Mouse (Mus musculus) myocyte (in vitro differentiated cells): Measurements from ENCODE around the gene Ccne1. TPM values are rescaled to one million over a fixed set of nuclear protein-coding genes. Genes with fewer than 3 reads are reported as not detected.

Source experiments
- H3K27me3 ChIP-seq: one replicate; pipeline ENCODE4 v1.6.1; 2011; ENCODE audit not compliant: control insufficient read depth, insufficient read depth, insufficient read length
- H3K36me3 ChIP-seq: one replicate; pipeline ENCODE4 v1.6.1; 2011; ENCODE audit not compliant: control insufficient read depth, insufficient read depth
- H3K4me2 ChIP-seq: one replicate; pipeline ENCODE4 v1.6.1; 2011; ENCODE audit warnings: low read depth, control low read depth
- H3K4me3 ChIP-seq: one replicate; pipeline ENCODE4 v1.5.1; 2011; ENCODE audit warnings: mild to moderate bottlenecking, control low read depth, moderate library complexity
- H3K79me2 ChIP-seq: one replicate; pipeline ENCODE4 v1.6.1; 2011; ENCODE audit not compliant: control insufficient read depth, insufficient read depth
- H3ac ChIP-seq: one replicate; pipeline ENCODE4 v1.6.1; 2011; ENCODE audit not compliant: control insufficient read depth, insufficient read length
- CEBPB ChIP-seq: IDR thresholded peaks from 2 replicates; pipeline ENCODE4 v1.6.1; 2011; ENCODE audit warnings: mild to moderate bottlenecking, moderate library complexity; ENCODE audit not compliant: poor library complexity, insufficient read depth, severe bottlenecking
- E2F4 ChIP-seq: IDR thresholded peaks from one replicate; pipeline ENCODE4 v1.6.1; 2011; ENCODE audit warnings: mild to moderate bottlenecking, control low read depth, moderate library complexity; ENCODE audit not compliant: insufficient read depth
- MAX ChIP-seq: IDR thresholded peaks from one replicate; pipeline ENCODE4 v1.6.1; 2011; ENCODE audit warnings: low read depth, mild to moderate bottlenecking, control low read depth
- MYOD1 ChIP-seq, 3 experiments: IDR thresholded peaks; one replicate each; pipeline ENCODE4 v1.6.1; 2011; ENCODE audit warnings: control low read depth in 2 of 3, low read depth in 2 of 3, mild to moderate bottlenecking in 2 of 3, moderate library complexity in 1 of 3; ENCODE audit not compliant: insufficient read length in 2 of 3, control insufficient read depth in 1 of 3
- MYOG ChIP-seq, 3 experiments: IDR thresholded peaks; one replicate each; pipeline ENCODE4 v1.6.1; 2011; ENCODE audit warnings: control low read depth in 2 of 3, low read depth in 2 of 3, mild to moderate bottlenecking in 2 of 3; ENCODE audit not compliant: insufficient read length in 2 of 3, control insufficient read depth in 1 of 3, insufficient read depth in 1 of 3
- POLR2A ChIP-seq: IDR thresholded peaks from one replicate; pipeline ENCODE4 v1.6.1; 2011; ENCODE audit warnings: low read depth, mild to moderate bottlenecking, control low read depth, moderate library complexity; ENCODE audit not compliant: insufficient read length
- POLR2AphosphoS2 ChIP-seq: IDR thresholded peaks from one replicate; pipeline ENCODE4 v1.6.1; 2011; ENCODE audit warnings: low read depth, control low read depth; ENCODE audit not compliant: insufficient read length
- REST ChIP-seq: IDR thresholded peaks from one replicate; pipeline ENCODE4 v1.6.1; 2011; ENCODE audit warnings: mild to moderate bottlenecking, control low read depth, moderate library complexity; ENCODE audit not compliant: insufficient read depth, insufficient read length
- SRF ChIP-seq: IDR thresholded peaks from one replicate; pipeline ENCODE4 v1.6.1; 2011; ENCODE audit warnings: low read depth; ENCODE audit not compliant: control insufficient read depth, insufficient read length
- TCF12 ChIP-seq: IDR thresholded peaks from one replicate; pipeline ENCODE4 v1.6.1; 2011; ENCODE audit warnings: mild to moderate bottlenecking, control low read depth; ENCODE audit not compliant: poor library complexity, insufficient read depth, severe bottlenecking
- TCF3 ChIP-seq: IDR thresholded peaks from one replicate; pipeline ENCODE4 v1.6.1; 2011; ENCODE audit warnings: low read depth, control low read depth; ENCODE audit not compliant: insufficient read length
- USF1 ChIP-seq: IDR thresholded peaks from one replicate; pipeline ENCODE4 v1.6.1; 2011; ENCODE audit warnings: low read depth, mild to moderate bottlenecking, control low read depth, moderate library complexity
- polyA plus RNA-seq: library from polyadenylated mRNA; unstranded; fragments of >200 nt; fragmentation: generic; extraction: Trizol; gene quantifications from one replicate; pipeline ENCODE4 v1.2.1, GENCODE M21; 2012; ENCODE audit warnings: missing spikeins

Ccne1 gene
- polyA plus RNA-seq, 1 experiment: 7.4 TPM

DNA sequence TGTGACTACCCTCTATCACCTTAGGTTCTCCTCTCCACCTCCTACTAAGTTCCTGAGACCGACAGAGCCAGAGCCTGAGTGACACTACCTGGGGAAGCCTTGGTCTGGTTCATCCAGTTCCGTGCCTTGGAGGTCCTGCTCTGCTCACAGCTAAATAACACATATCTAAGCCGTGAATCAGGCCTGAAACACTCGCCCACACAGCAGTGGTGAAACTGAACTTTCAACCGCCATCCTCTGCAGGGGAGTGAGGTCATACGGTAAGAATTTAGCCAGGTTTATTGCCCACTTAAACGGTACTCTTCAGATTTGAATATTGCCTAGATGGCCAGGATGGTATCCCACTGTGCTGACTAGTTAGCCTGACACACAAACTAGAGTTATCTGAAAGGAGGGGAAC, 30.1 kb downstream of the Ccne1 start:
- H3K27me3 ChIP-seq: no peaks in the 10 kb centered on the region
- no peaks in the 10 kb centered on the region for H3K36me3 ChIP-seq
- H3K79me2 ChIP-seq: no peaks in the 10 kb centered on the region
- no peak for TF ChIP-seq SRF
- TF ChIP-seq MAX: no peak
- no peak for TF ChIP-seq POLR2A
- TF ChIP-seq POLR2AphosphoS2: no peak
- TF ChIP-seq REST: no peak
- TF ChIP-seq TCF3: no peak
- TF ChIP-seq USF1: no peak
- H3ac ChIP-seq: no peak overlapping the region
- no peak overlapping the region for H3K4me3 ChIP-seq
- H3K4me2 ChIP-seq: peak overlapping the region; percentile 2

DNA sequence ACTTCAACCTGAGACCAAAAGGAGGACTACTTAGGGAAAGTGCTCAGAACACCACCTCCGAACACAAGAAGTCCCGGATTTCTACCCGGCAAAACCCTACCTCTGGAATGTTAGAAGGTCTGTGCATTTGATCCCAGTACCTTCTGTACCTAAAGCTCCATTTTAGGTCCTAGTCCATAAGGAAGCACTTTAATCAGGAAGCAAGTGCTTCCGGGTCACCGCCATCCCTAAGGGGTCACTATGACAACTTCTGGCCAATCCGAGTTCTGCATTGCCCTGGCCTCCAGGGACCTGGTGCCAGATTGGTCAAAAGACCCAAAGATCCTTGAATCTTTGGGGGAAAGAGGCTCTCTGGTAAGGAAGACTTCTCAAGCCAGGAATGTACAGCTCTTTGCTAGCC, 31.8 kb downstream of the Ccne1 start:
- Histone ChIP-seq H3K79me2 (no peaks in the 10 kb centered on the region), H3ac (no peak overlapping the region)
- TF ChIP-seq CEBPB (no peak), MYOG (IDR thresholded peaks at IDR 0.05; ENCODE audit: control insufficient read depth in 1 of 3, insufficient read depth in 1 of 3, insufficient read length in 2 of 3, low read depth in 2 of 3) (no peak), POLR2A (no peak), SRF (no peak), E2F4 (no peak), MAX (no peak), REST (no peak), USF1 (no peak), TCF3 (no peak), MYOD1 (IDR thresholded peaks at IDR 0.05; ENCODE audit: control insufficient read depth in 1 of 3, insufficient read length in 2 of 3, low read depth in 2 of 3) (no peak), TCF12 (no peak), POLR2AphosphoS2 (no peak)

DNA sequence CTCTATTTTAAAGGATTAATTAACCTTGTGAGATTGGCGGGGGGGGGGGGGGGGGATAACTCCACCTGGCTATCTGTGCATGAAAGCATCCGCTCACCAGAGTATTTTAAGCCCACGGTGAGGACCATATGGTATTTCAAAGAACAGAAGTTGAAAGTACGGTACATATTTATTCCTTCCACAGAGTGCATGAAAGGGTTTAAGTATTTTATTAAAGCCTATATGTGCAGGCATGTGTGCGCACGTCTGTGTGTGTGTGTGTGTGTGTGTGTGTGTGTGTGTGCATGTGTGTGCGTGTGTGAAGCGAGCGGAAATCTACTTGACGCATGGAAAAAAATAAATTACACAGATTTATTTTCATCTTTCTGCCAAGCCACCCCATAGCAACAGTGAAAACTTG, 32.4 kb downstream of the Ccne1 start:
- H3ac ChIP-seq: no peak overlapping the region
- no peaks in the 10 kb centered on the region for H3K36me3 ChIP-seq
- TF ChIP-seq REST: no peak
- TF ChIP-seq TCF3: no peak
- TF ChIP-seq TCF12: no peak
- no peak for TF ChIP-seq MYOG (IDR thresholded peaks at IDR 0.05; ENCODE audit: control insufficient read depth in 1 of 3, insufficient read depth in 1 of 3, insufficient read length in 2 of 3, low read depth in 2 of 3)
- no peak for TF ChIP-seq SRF
- H3K4me2 ChIP-seq: no peak overlapping the region
- no peak overlapping the region for H3K4me3 ChIP-seq
- H3K27me3 ChIP-seq: no peaks in the 10 kb centered on the region
- no peaks in the 10 kb centered on the region for H3K79me2 ChIP-seq

More for the DNA sequence above, 31.8 kb downstream of the Ccne1 start:
- Histone ChIP-seq H3K36me3 (no peaks in the 10 kb centered on the region), H3K4me2 (no peak overlapping the region), H3K27me3 (no peaks in the 10 kb centered on the region), H3K4me3 (no peak overlapping the region)

DNA sequence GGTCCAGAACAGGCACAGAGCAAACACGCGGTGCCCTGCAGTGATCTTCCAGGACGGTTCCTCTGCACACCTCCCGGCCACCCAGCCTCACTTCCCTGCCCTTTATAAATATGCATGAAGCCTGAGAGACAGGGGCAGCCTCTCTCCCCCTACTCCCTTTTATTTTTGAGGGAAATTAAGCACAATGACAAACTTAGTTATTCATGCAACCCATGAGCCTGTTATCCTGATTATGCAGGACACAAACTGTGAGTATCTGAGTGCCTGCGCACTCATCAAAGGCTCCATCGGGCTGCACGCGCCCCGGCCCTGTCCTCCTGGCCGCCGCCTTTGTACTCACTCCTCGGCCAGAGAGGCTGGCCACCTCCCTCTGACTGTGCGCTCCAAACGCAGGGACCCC, 32.8 kb downstream of the Ccne1 start:
- H3K4me3 ChIP-seq: no peak overlapping the region
- no peak overlapping the region for H3K4me2 ChIP-seq

DNA sequence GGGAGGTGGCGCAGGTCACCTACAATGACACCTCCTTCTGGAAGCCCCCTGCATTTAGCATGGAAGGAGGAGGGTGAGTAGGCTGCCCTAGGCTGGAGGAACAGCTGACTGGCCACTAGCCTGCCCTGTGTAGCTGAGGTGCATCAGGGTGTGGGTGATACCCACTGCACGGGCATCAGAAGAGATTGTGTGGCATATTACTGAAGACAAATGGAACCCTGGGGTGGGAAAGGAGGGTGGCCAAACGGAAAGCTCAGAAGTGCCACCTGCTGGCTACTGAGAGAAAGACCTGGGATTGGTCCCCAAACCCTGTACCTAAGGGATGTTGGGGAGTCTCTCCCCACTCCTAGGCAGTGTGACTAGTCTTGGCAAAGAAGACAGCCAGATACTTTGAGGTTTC, 33.6 kb downstream of the Ccne1 start:
- no peak overlapping the region for H3K4me3 ChIP-seq
- H3K4me2 ChIP-seq: no peak overlapping the region
- TF ChIP-seq MYOG (IDR thresholded peaks at IDR 0.05; ENCODE audit: control insufficient read depth in 1 of 3, insufficient read depth in 1 of 3, insufficient read length in 2 of 3, low read depth in 2 of 3): no peak
- no peak for TF ChIP-seq USF1
- no peak for TF ChIP-seq E2F4
- TF ChIP-seq SRF: no peak
- TF ChIP-seq CEBPB: no peak
- TF ChIP-seq TCF3: no peak
- TF ChIP-seq POLR2A: no peak
- no peak overlapping the region for H3ac ChIP-seq
- no peaks in the 10 kb centered on the region for H3K27me3 ChIP-seq
- no peaks in the 10 kb centered on the region for H3K36me3 ChIP-seq
- H3K79me2 ChIP-seq: no peaks in the 10 kb centered on the region

More for the DNA sequence above, 32.8 kb downstream of the Ccne1 start:
- no peaks in the 10 kb centered on the region for H3K27me3 ChIP-seq
- H3K36me3 ChIP-seq: no peaks in the 10 kb centered on the region
- no peak for TF ChIP-seq TCF3
- no peak for TF ChIP-seq REST
- no peak for TF ChIP-seq USF1
- no peak for TF ChIP-seq CEBPB
- no peak for TF ChIP-seq MYOG (IDR thresholded peaks at IDR 0.05; ENCODE audit: control insufficient read depth in 1 of 3, insufficient read depth in 1 of 3, insufficient read length in 2 of 3, low read depth in 2 of 3)
- no peak for TF ChIP-seq SRF
- TF ChIP-seq MYOD1 (IDR thresholded peaks at IDR 0.05; ENCODE audit: control insufficient read depth in 1 of 3, insufficient read length in 2 of 3, low read depth in 2 of 3): no peak
- TF ChIP-seq E2F4: no peak
- TF ChIP-seq POLR2AphosphoS2: no peak
- no peak for TF ChIP-seq TCF12
- no peak for TF ChIP-seq MAX
- TF ChIP-seq POLR2A: no peak
- H3K79me2 ChIP-seq: no peaks in the 10 kb centered on the region
- H3ac ChIP-seq: no peak overlapping the region
